Mouse (Mus musculus) hindbrain, embryonic 14.5 days (tissue): ENCODE data around the gene Heatr4. TPM values are rescaled to one million over a fixed set of nuclear protein-coding genes. Genes with fewer than 3 reads are reported as not detected.
A peak's percentile ranks its signal among the peaks of the same experiment; 100 is the strongest.
"Not testable (repeated sequence)": the region's sequence is repeated elsewhere in the genome, so short reads cannot be mapped to it uniquely, and the experiment has no call there.

Source experiments
- ATAC-seq: fragments of 200-750 bp; cut with Nextera tagmentation; 2 replicates; pipeline ENCODE4 v1.8.0; 2017; ENCODE audit warnings: moderate number of reproducible peaks, mild to moderate bottlenecking, moderate TSS enrichment, moderate library complexity; ENCODE audit not compliant: low FRiP score
- DNase-seq: peaks from one replicate; pipeline ENCODE4 v3.0.0-alpha.2; 2015; ENCODE audit warnings: low spot score
- H3K27ac ChIP-seq: fragments of 300-500 bp; sonication (generic); 2 replicates; pipeline ENCODE4 v1.5.1; 2014; ENCODE audit warnings: mild to moderate bottlenecking, moderate library complexity
- H3K27me3 ChIP-seq: fragments of 300-500 bp; sonication (generic); 2 replicates; pipeline ENCODE4 v1.6.1; 2014; ENCODE audit warnings: mild to moderate bottlenecking, low read length, mixed read lengths; ENCODE audit not compliant: control insufficient read depth, insufficient read depth
- H3K36me3 ChIP-seq: fragments of 300-500 bp; sonication (generic); replicated peaks from 2 replicates; pipeline ENCODE4 v1.6.1; 2014; ENCODE audit not compliant: control insufficient read depth, insufficient read depth
- H3K4me1 ChIP-seq: fragments of 300-500 bp; sonication (generic); replicated peaks from 2 replicates; pipeline ENCODE4 v1.6.1; 2014; ENCODE audit warnings: antibody characterized with exemption, low read length, mixed read lengths; ENCODE audit not compliant: control insufficient read depth, insufficient read depth
- H3K4me2 ChIP-seq: fragments of 300-500 bp; sonication (generic); replicated peaks from 2 replicates; pipeline ENCODE4 v1.6.1; 2014; ENCODE audit warnings: mild to moderate bottlenecking, moderate library complexity
- H3K4me3 ChIP-seq: fragments of 300-500 bp; sonication (generic); replicated peaks from 2 replicates; pipeline ENCODE4 v1.5.1; 2014; ENCODE audit warnings: mild to moderate bottlenecking, low read length
- H3K9ac ChIP-seq: fragments of 300-500 bp; sonication (generic); 2 replicates; pipeline ENCODE4 v1.6.1; 2014
- H3K9me3 ChIP-seq: fragments of 300-500 bp; sonication (generic); 2 replicates; pipeline ENCODE4 v1.6.1; 2016; ENCODE audit warnings: low read length; ENCODE audit not compliant: control insufficient read depth
- WGBS: fragments of 180-500 bp; shearing (Covaris S2); extraction: QIAGEN DNeasy Blood & Tissue Kit; methylation state at CpG from one replicate; pipeline ENCODE4 v1.1.7; 2014; 5-methylcytosine and 5-hydroxymethylcytosine counted together
- polyA plus RNA-seq: library from polyadenylated mRNA; unstranded; fragments of >200 nt; fragmentation: Nextera tagmentation; extraction: Ambion mirVana; gene quantifications from 2 replicates; pipeline ENCODE4 v1.2.1, GENCODE M21; 2014

Heatr4 gene
- not detected in 2 replicates for polyA plus RNA-seq

- Histone ChIP-seq H3K36me3 (no peaks in the 10 kb centered on the region), H3K4me2 (no peak within 1 kb of the TSS), H3K9ac (no peak within 1 kb of the TSS), H3K27ac (no peak within 1 kb of the TSS), H3K9me3 (no peaks in the 10 kb centered on the region), H3K27me3 (no peaks in the 10 kb centered on the region), H3K4me3 (no peak within 1 kb of the TSS), H3K4me1 (peaks cover 10% of the 10 kb centered on the region; the same call in 1 of the 2 replicates)
- ATAC-seq = no peak
- DNase-seq = no peak
- 72% methylated on average over 4 of the region's 4 CpGs for WGBS
Measured at GRCm38 (mm10) chr12:83984752-83985151, at the start of gene Heatr4. Heatr4 (minus strand) TSS chr12:83984852.

GRCm38 (mm10) chr12:84034108-84034507 lies 49.5 kb upstream of the Heatr4 start:
- H3K9ac ChIP-seq = no peak overlapping the region
- H3K27me3 ChIP-seq = no peaks in the 10 kb centered on the region
- no peak overlapping the region for H3K4me3 ChIP-seq
- no peaks in the 10 kb centered on the region for H3K36me3 ChIP-seq
- 0 out of 2 replicates have a peak, but pooled peaks cover 2% of the 10 kb centered on the region for H3K9me3 ChIP-seq
- no peaks in the 10 kb centered on the region for H3K4me1 ChIP-seq
- WGBS = 72% methylated on average over 4 of the region's 4 CpGs
- no peak overlapping the region for H3K4me2 ChIP-seq
- DNase-seq (no peak), ATAC-seq (no peak)
- no peak overlapping the region for H3K27ac ChIP-seq

- not testable (repeated sequence) for H3K9me3 ChIP-seq, H3K27me3 ChIP-seq, H3K4me1 ChIP-seq, ATAC-seq, H3K4me3 ChIP-seq, DNase-seq, H3K9ac ChIP-seq, H3K27ac ChIP-seq, H3K36me3 ChIP-seq, H3K4me2 ChIP-seq
- 85% methylated on average over 2 of the region's 2 CpGs for WGBS
Measured at GRCm38 (mm10) chr12:84033302-84033701, 48.6 kb upstream of the Heatr4 start.

- H3K27me3 ChIP-seq = no peaks in the 10 kb centered on the region
- no peaks in the 10 kb centered on the region for H3K9me3 ChIP-seq
- no peak overlapping the region for H3K4me3 ChIP-seq
- 88% methylated on average over 4 of the region's 4 CpGs for WGBS
- no peak overlapping the region for H3K4me2 ChIP-seq
- ATAC-seq (no peak), DNase-seq (no peak)
- H3K9ac ChIP-seq = no peak overlapping the region
- no peaks in the 10 kb centered on the region for H3K36me3 ChIP-seq
- no peak overlapping the region for H3K27ac ChIP-seq
- H3K4me1 ChIP-seq = no peaks in the 10 kb centered on the region
Measured at GRCm38 (mm10) chr12:84032854-84033253, 48.2 kb upstream of the Heatr4 start.

- H3K27me3 ChIP-seq = no peaks in the 10 kb centered on the region
- DNase-seq = peak; percentile 85
Measured at GRCm38 (mm10) chr12:84030659-84031332, 46.1 kb upstream of the Heatr4 start.

GRCm38 (mm10) chr12:84029043-84029442 lies 44.4 kb upstream of the Heatr4 start:
- H3K4me1 ChIP-seq, H3K27me3 ChIP-seq, DNase-seq, H3K9me3 ChIP-seq, H3K9ac ChIP-seq, H3K4me2 ChIP-seq, H3K4me3 ChIP-seq, ATAC-seq, H3K27ac ChIP-seq, H3K36me3 ChIP-seq: not testable (repeated sequence)
- WGBS = 89% methylated on average over 1 of the region's 1 CpGs

More at GRCm38 (mm10) chr12:84030659-84031332, 46.1 kb upstream of the Heatr4 start:
- H3K9me3 ChIP-seq = no peaks in the 10 kb centered on the region
- 72% methylated on average over 4 of the region's 4 CpGs for WGBS
- no peak overlapping the region for H3K4me2 ChIP-seq
- no peak overlapping the region for H3K27ac ChIP-seq
- H3K4me3 ChIP-seq = no peak overlapping the region
- no peaks in the 10 kb centered on the region for H3K36me3 ChIP-seq
- no peak for ATAC-seq
- no peak overlapping the region for H3K9ac ChIP-seq
- no peaks in the 10 kb centered on the region for H3K4me1 ChIP-seq

- H3K9me3 ChIP-seq, H3K4me3 ChIP-seq, DNase-seq, H3K27ac ChIP-seq, ATAC-seq, H3K9ac ChIP-seq, H3K36me3 ChIP-seq, H3K4me1 ChIP-seq, H3K27me3 ChIP-seq, H3K4me2 ChIP-seq: not testable (repeated sequence)
- 47% methylated on average over 3 of the region's 3 CpGs for WGBS
Measured at GRCm38 (mm10) chr12:84028328-84028727, 43.7 kb upstream of the Heatr4 start.

GRCm38 (mm10) chr12:84025888-84026287 lies 41.2 kb upstream of the Heatr4 start:
- Histone ChIP-seq H3K27ac (no peak overlapping the region), H3K9me3 (no peaks in the 10 kb centered on the region), H3K27me3 (no peaks in the 10 kb centered on the region), H3K36me3 (no peaks in the 10 kb centered on the region), H3K4me1 (no peaks in the 10 kb centered on the region), H3K4me3 (no peak overlapping the region), H3K9ac (no peak overlapping the region), H3K4me2 (no peak overlapping the region)
- DNase-seq (no peak), ATAC-seq (no peak)
- 89% methylated on average over 7 of the region's 7 CpGs for WGBS

GRCm38 (mm10) chr12:84023052-84023745 lies 38.5 kb upstream of the Heatr4 start:
- 86% methylated on average over 9 of the region's 9 CpGs for WGBS
- no peaks in the 10 kb centered on the region for H3K4me1 ChIP-seq
- ATAC-seq = no peak

More at GRCm38 (mm10) chr12:84023052-84023745, 38.5 kb upstream of the Heatr4 start:
- Histone ChIP-seq H3K36me3 (no peaks in the 10 kb centered on the region), H3K27ac (no peak overlapping the region), H3K9me3 (no peaks in the 10 kb centered on the region), H3K4me3 (no peak overlapping the region), H3K27me3 (no peaks in the 10 kb centered on the region), H3K9ac (no peak overlapping the region), H3K4me2 (no peak overlapping the region)
- no peak for DNase-seq
